ENCODE assay signal across 13 mouse cellular contexts in genomic region chr3:137785224-137785623, GRCm38 (mm10).
DNase-seq lines count a peak whose midpoint lies in the region; ATAC-seq and TF ChIP-seq lines count a peak whose summit lies in the region.
"Had no signal": no experiment of that assay in that cellular context is flagged by ENCODE, and none has a peak within 500 bp of the region (broad histone marks: within the 10 kb centered on the region; RNA-seq: fewer than 3 reads in every experiment).

No protein-coding gene starts in this region.

- no peak overlapping the region for H3K4me3 ChIP-seq in heart, adult 2 months
- no peak overlapping the region for H3K4me3 ChIP-seq in forebrain, embryonic 11.5 days (ENCODE audit: low read depth, low read length)
- H3K4me3 ChIP-seq in hindbrain, embryonic 11.5 days (ENCODE audit: low read depth, low read length): no peak overlapping the region
- no peak overlapping the region for H3K4me3 ChIP-seq in midbrain, postnatal 0 days (ENCODE audit: low read depth, low read length)

- ATAC-seq in forebrain, embryonic 11.5 days (replicated peaks; ENCODE audit: low FRiP score): peak; percentile 81
- ATAC-seq in hindbrain, embryonic 11.5 days (ENCODE audit: low FRiP score): peak; percentile 45
- ATAC-seq in midbrain, postnatal 0 days (ENCODE audit: low FRiP score): peak; percentile 57
- ATAC-seq: intestine, postnatal 0 days; Patski had no signal

- intact Hi-C loops in heart, adult 2 months (cut with DNase I): no loop called here

- peak; percentile 71 for DNase-seq in heart, adult 11 months
- no peak for DNase-seq in heart, adult 2 months
- peak; percentile 62 for DNase-seq in forebrain, embryonic 11.5 days (ENCODE audit: low spot score)
- DNase-seq in hindbrain, embryonic 11.5 days (ENCODE audit: low spot score): peak; percentile 51
- DNase-seq in midbrain, postnatal 0 days (ENCODE audit: low spot score): peak; percentile 51
- DNase-seq in frontal cortex, adult 2 months (ENCODE audit: extremely low spot score in 1 of 2, low spot score in 1 of 2): no peak
- DNase-seq in spleen, postnatal 4 days (ENCODE audit: low spot score in 2 of 2): no peak
- DNase-seq in adrenal gland, postnatal 25 days: no peak
- DNase-seq: liver; thymus, postnatal 4 days had no signal

- no peaks in the 10 kb centered on the region for H3K9me3 ChIP-seq in forebrain, embryonic 11.5 days (ENCODE audit: control insufficient read depth, low read length)
- H3K9me3 ChIP-seq in hindbrain, embryonic 11.5 days (ENCODE audit: control insufficient read depth, low read length): no peaks in the 10 kb centered on the region
- no peaks in the 10 kb centered on the region for H3K9me3 ChIP-seq in midbrain, postnatal 0 days (ENCODE audit: low read length)

- H3K4me1 ChIP-seq in heart, adult 2 months (ENCODE audit: control insufficient read depth, insufficient read depth, low read length): no peaks in the 10 kb centered on the region
- peaks cover 14% of the 10 kb centered on the region for H3K4me1 ChIP-seq in forebrain, embryonic 11.5 days (replicated peaks; ENCODE audit: control insufficient read depth, insufficient read depth, low read length)
- H3K4me1 ChIP-seq in hindbrain, embryonic 11.5 days (replicated peaks; ENCODE audit: control insufficient read depth, insufficient read depth, low read length): peaks cover 4% of the 10 kb centered on the region; the same call in 1 of the 2 replicates
- peaks cover under 1% of the 10 kb centered on the region; the same call in 1 of the 2 replicates for H3K4me1 ChIP-seq in midbrain, postnatal 0 days (ENCODE audit: insufficient read depth, low read length)

- no peak overlapping the region for H3K27ac ChIP-seq in heart, adult 2 months
- peak overlapping the region; percentile 84 for H3K27ac ChIP-seq in forebrain, embryonic 11.5 days (ENCODE audit: low read depth, low read length)
- H3K27ac ChIP-seq in hindbrain, embryonic 11.5 days (ENCODE audit: low read depth, low read length): peak overlapping the region; percentile 56
- H3K27ac ChIP-seq in midbrain, postnatal 0 days (ENCODE audit: low read depth, low read length): no peak overlapping the region
- H3K27ac ChIP-seq: macrophage had no signal

- no peaks in the 10 kb centered on the region for H3K79me2 ChIP-seq in heart, adult 2 months (replicated peaks; ENCODE audit: control insufficient read depth, insufficient read depth, low read length)

- TF ChIP-seq EP300 in heart, adult 2 months (IDR thresholded peaks at IDR 0.05; ENCODE audit: insufficient read depth, low read depth, low read length): no peak

- TF ChIP-seq CTCF in heart, adult 2 months (IDR thresholded peaks at IDR 0.05): no peak
- TF ChIP-seq CTCF in midbrain, postnatal 0 days (IDR thresholded peaks at IDR 0.05): no peak

- no peaks in the 10 kb centered on the region for H3K36me3 ChIP-seq in heart, adult 2 months (ENCODE audit: control insufficient read depth, insufficient read depth, low read length)
- H3K36me3 ChIP-seq in forebrain, embryonic 11.5 days (ENCODE audit: control insufficient read depth, insufficient read depth, low read length): no peaks in the 10 kb centered on the region
- H3K36me3 ChIP-seq in hindbrain, embryonic 11.5 days (ENCODE audit: control insufficient read depth, insufficient read depth, low read length): no peaks in the 10 kb centered on the region
- H3K36me3 ChIP-seq in midbrain, postnatal 0 days (ENCODE audit: insufficient read depth, low read length): no peaks in the 10 kb centered on the region

- peak overlapping the region; percentile 31 for H3K4me2 ChIP-seq in forebrain, embryonic 11.5 days (ENCODE audit: low read depth, low read length, severe bottlenecking)
- H3K4me2 ChIP-seq in hindbrain, embryonic 11.5 days (replicated peaks; ENCODE audit: low read depth, low read length): no peak overlapping the region
- H3K4me2 ChIP-seq in midbrain, postnatal 0 days (ENCODE audit: low read depth, low read length, poor library complexity, severe bottlenecking): no peak overlapping the region

- TF ChIP-seq POLR2A in heart, adult 2 months (IDR thresholded peaks at IDR 0.05; ENCODE audit: insufficient read depth, low read depth, low read length): no peak

- no peaks in the 10 kb centered on the region for H3K27me3 ChIP-seq in heart, adult 2 months (ENCODE audit: control insufficient read depth, insufficient read depth, low read length)
- no peaks in the 10 kb centered on the region for H3K27me3 ChIP-seq in forebrain, embryonic 11.5 days (ENCODE audit: control insufficient read depth, insufficient read depth, low read length)
- H3K27me3 ChIP-seq in hindbrain, embryonic 11.5 days (ENCODE audit: control insufficient read depth, insufficient read depth, low read length): no peaks in the 10 kb centered on the region
- no peaks in the 10 kb centered on the region for H3K27me3 ChIP-seq in midbrain, postnatal 0 days (ENCODE audit: insufficient read depth, low read length)
- H3K27me3 ChIP-seq: Patski had no signal

- 35% methylated on average over 7 of the region's 7 CpGs for WGBS in heart, adult 2 months
- WGBS in forebrain, embryonic 11.5 days: 35% methylated on average over 7 of the region's 7 CpGs
- WGBS in hindbrain, embryonic 11.5 days: 57% methylated on average over 7 of the region's 7 CpGs
- 27% methylated on average over 7 of the region's 7 CpGs for WGBS in midbrain, postnatal 0 days

- no peak overlapping the region for H3K9ac ChIP-seq in heart, adult 2 months (ENCODE audit: low read depth, low read length)
- no peak overlapping the region for H3K9ac ChIP-seq in forebrain, embryonic 11.5 days (ENCODE audit: low read length)
- peak overlapping the region; percentile 27; the same call in 1 of the 2 replicates for H3K9ac ChIP-seq in hindbrain, embryonic 11.5 days (ENCODE audit: low read depth, low read length)
- no peak overlapping the region for H3K9ac ChIP-seq in midbrain, postnatal 0 days (replicated peaks; ENCODE audit: low read length, poor library complexity, severe bottlenecking)

Comparison
In these comparisons a context has a peak if more than half of its experiments do, and no peak if none do; other contexts are left out.
1. DNase-seq: peak in heart, adult 11 months (single experiment), forebrain, embryonic 11.5 days (single experiment), hindbrain, embryonic 11.5 days (single experiment) and midbrain, postnatal 0 days (single experiment); none in heart, adult 2 months (0 of 2), frontal cortex, adult 2 months (0 of 2), spleen, postnatal 4 days (0 of 2) and adrenal gland, postnatal 25 days (single experiment).
2. H3K27ac ChIP-seq: peak in forebrain, embryonic 11.5 days (single experiment) and hindbrain, embryonic 11.5 days (single experiment); none in heart, adult 2 months (single experiment) and midbrain, postnatal 0 days (single experiment).
3. Peak in every context shown above with its lines, with median percentiles within 50 percentile points of each other: ATAC-seq.